Mouse (Mus musculus) limb, embryonic 14.5 days (tissue): ENCODE results near the gene D930048N14Rik. TPM values are rescaled to one million over a fixed set of nuclear protein-coding genes. Genes with fewer than 3 reads are reported as not detected.

Experiments
- ATAC-seq: fragments of 200-750 bp; cut with Nextera tagmentation; 2 replicates; pipeline ENCODE4 v1.8.0; 2017; ENCODE audit warnings: low read depth, moderate number of reproducible peaks, moderate TSS enrichment; ENCODE audit not compliant: low FRiP score
- DNase-seq: peaks from one replicate; pipeline ENCODE4 v3.0.0-alpha.2; 2015; ENCODE audit warnings: low spot score
- H3K27ac ChIP-seq: fragments of 300-500 bp; sonication (generic); replicated peaks from 2 replicates; pipeline ENCODE4 v1.5.1; 2014; ENCODE audit warnings: low read depth, mild to moderate bottlenecking, low read length, moderate library complexity, mixed read lengths
- H3K27me3 ChIP-seq: fragments of 300-500 bp; sonication (generic); 2 replicates; pipeline ENCODE4 v1.6.1; 2014; ENCODE audit warnings: low read length, mixed read lengths; ENCODE audit not compliant: control insufficient read depth, insufficient read depth
- H3K36me3 ChIP-seq: fragments of 300-500 bp; sonication (generic); 2 replicates; pipeline ENCODE4 v1.6.1; 2014; ENCODE audit warnings: mild to moderate bottlenecking, low read length, moderate library complexity, mixed read lengths; ENCODE audit not compliant: control insufficient read depth, insufficient read depth
- H3K4me1 ChIP-seq: fragments of 300-500 bp; sonication (generic); 2 replicates; pipeline ENCODE4 v1.6.1; 2014; ENCODE audit warnings: antibody characterized with exemption, low read length, mixed read lengths; ENCODE audit not compliant: control insufficient read depth, insufficient read depth
- H3K4me2 ChIP-seq: fragments of 300-500 bp; sonication (generic); replicated peaks from 2 replicates; pipeline ENCODE4 v1.6.1; 2014; ENCODE audit warnings: low read depth, mild to moderate bottlenecking, low read length, moderate library complexity; ENCODE audit not compliant: severe bottlenecking
- H3K4me3 ChIP-seq: fragments of 300-500 bp; sonication (generic); replicated peaks from 2 replicates; pipeline ENCODE4 v1.5.1; 2014; ENCODE audit warnings: low read length
- H3K9ac ChIP-seq: fragments of 300-500 bp; sonication (generic); 2 replicates; pipeline ENCODE4 v1.6.1; 2014; ENCODE audit warnings: mild to moderate bottlenecking, low read depth, low read length, moderate library complexity; ENCODE audit not compliant: severe bottlenecking
- H3K9me3 ChIP-seq: fragments of 300-500 bp; sonication (generic); 2 replicates; pipeline ENCODE4 v1.6.1; 2016; ENCODE audit warnings: low read length; ENCODE audit not compliant: control insufficient read depth
- POLR2A ChIP-seq: fragments of 200-500 bp; IDR thresholded peaks from 2 replicates; pipeline ENCODE4 v1.8.0; 2012; ENCODE audit warnings: inconsistent platforms, mild to moderate bottlenecking, moderate library complexity, borderline replicate concordance; ENCODE audit not compliant: insufficient read depth, insufficient read length; ENCODE audit errors: extremely low read depth
- WGBS: fragments of 180-500 bp; shearing (Covaris S2); extraction: QIAGEN DNeasy Blood & Tissue Kit; methylation state at CpG from one replicate; pipeline ENCODE4 v1.1.7; 2014; 5-methylcytosine and 5-hydroxymethylcytosine counted together
- polyA plus RNA-seq, 2 experiments: library from polyadenylated mRNA; depleted of rRNA in 1 of 2; stranded (reverse) in 1 of 2; unstranded in 1 of 2; fragments of >200 nt; fragmentation: Nextera tagmentation in 1 of 2; extraction: Ambion mirVana in 1 of 2; gene quantifications; 2 replicates each; pipeline versions ENCODE4 v1.2.1 to v1.2.3; 2012 to 2014

D930048N14Rik gene
- polyA plus RNA-seq, 2 experiments = 4.5 to 13.0 TPM

DNA sequence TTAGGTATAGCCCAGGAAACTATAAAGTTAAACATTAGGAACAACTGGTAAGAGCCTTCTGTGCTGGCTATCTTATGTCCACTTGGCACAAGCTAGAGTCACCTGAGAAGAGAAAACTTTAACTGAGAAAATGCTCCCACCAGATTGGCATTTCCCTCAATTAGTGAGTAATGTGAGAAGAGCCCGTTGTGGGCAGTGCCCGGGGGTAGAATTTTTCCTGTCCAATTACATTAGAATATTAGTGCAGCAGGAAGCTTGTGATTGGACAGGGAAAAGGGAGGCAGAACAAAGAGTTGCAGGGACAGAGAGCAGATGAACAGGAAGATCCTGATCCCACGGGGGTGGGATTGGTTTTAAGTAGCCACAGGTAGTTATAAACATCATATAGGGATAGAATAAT, 52.1 kb downstream of the D930048N14Rik start:
- WGBS = 52% methylated on average over 3 of the region's 3 CpGs
- no peaks in the 10 kb centered on the region for H3K4me1 ChIP-seq
- DNase-seq (no peak), ATAC-seq (no peak)
- no peak for TF ChIP-seq POLR2A
- H3K4me2 ChIP-seq = no peak overlapping the region
- no peak overlapping the region for H3K9ac ChIP-seq
- no peak overlapping the region for H3K4me3 ChIP-seq
- peaks cover 86% of the 10 kb centered on the region for H3K36me3 ChIP-seq
- no peak overlapping the region for H3K27ac ChIP-seq
- H3K27me3 ChIP-seq = no peaks in the 10 kb centered on the region
- H3K9me3 ChIP-seq = no peaks in the 10 kb centered on the region

DNA sequence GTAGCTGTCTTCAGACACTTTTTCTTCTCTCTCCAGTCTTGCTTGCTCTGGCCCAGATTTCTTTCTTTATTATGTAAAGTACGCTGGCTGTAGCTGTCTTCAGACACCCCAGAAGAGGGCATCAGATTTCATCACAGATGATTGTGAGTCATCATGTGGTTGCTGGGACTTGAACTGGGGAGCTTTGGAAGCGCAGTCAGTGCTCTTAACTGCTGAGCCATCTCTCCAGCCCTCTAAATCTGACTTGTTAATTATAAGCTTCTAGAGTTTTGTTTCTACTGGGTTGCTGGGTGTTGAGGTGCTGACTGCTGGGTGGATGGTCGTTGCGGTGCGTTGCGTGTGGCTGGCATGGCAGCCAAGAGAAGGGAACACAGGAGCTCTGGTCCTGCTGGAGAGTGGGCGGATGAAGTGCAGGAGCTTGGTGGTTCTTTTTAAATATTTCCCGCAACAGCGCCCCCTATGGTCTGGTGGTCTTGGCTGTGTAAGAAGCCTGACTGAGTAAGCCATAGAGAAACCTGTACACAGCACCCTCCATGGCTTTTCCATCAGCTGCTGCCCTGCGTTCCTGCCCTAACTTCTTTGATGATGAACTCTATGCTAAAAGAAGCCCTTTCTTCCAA, 52.7 kb downstream of the D930048N14Rik start:
- no peak overlapping the region for H3K27ac ChIP-seq
- 72% methylated on average over 10 of the region's 10 CpGs for WGBS
- ATAC-seq (no peak), DNase-seq (peak; percentile 9)
- H3K36me3 ChIP-seq = peaks cover 86% of the 10 kb centered on the region
- H3K27me3 ChIP-seq = no peaks in the 10 kb centered on the region
- no peaks in the 10 kb centered on the region for H3K9me3 ChIP-seq
- no peak for TF ChIP-seq POLR2A
- H3K4me1 ChIP-seq = no peaks in the 10 kb centered on the region
- H3K9ac ChIP-seq = no peak overlapping the region
- no peak overlapping the region for H3K4me2 ChIP-seq
- no peak overlapping the region for H3K4me3 ChIP-seq

DNA sequence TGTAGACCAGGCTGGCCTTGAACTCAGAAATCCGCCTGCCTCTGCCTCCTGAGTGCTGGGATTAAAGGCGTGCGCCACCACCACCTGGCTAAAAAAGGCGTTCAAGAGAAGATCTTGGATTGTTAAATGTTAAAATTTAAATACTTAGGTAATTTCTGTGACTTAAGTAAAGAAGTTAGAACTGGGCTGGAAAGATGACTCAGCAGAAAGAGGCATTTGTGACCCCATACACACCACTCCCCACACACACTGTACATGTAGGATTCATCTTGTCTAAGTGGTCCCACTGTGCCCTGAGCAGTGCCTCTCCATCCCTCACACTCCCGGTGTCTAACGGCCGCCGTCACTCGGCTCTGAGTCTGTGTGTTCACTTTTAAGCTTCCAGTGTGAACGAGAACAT, 55.7 kb downstream of the D930048N14Rik start:
- H3K27me3 ChIP-seq = no peaks in the 10 kb centered on the region

DNA sequence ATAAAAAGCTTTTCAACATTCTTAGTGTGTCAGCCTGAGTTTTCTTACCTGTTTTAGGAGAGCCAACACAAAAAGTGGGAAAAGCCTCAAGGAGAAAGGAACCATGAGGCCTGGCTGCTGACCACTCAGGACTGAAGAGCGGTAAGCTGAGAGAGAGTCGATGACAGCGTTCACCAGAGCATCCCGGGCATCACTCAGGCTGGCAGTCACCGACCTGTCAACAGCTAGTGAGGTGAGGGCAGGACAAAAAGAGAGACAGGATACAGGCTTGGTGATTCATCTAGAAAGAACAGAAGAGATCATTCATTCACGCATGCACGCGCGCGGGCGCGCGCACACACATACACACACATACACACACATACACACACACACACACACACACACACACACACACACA, 56.3 kb downstream of the D930048N14Rik start:
- TF ChIP-seq POLR2A = no peak
- no peak overlapping the region for H3K4me3 ChIP-seq
- no peak overlapping the region for H3K27ac ChIP-seq
- H3K4me2 ChIP-seq = no peak overlapping the region
- H3K36me3 ChIP-seq = peaks cover 83% of the 10 kb centered on the region
- no peaks in the 10 kb centered on the region for H3K4me1 ChIP-seq
- no peak for DNase-seq
- no peaks in the 10 kb centered on the region for H3K27me3 ChIP-seq
- no peak for ATAC-seq
- 98% methylated on average over 13 of the region's 13 CpGs for WGBS
- no peak overlapping the region for H3K9ac ChIP-seq
- no peaks in the 10 kb centered on the region for H3K9me3 ChIP-seq

More for the DNA sequence above, 55.7 kb downstream of the D930048N14Rik start:
- H3K4me2 ChIP-seq = no peak overlapping the region
- 95% methylated on average over 10 of the region's 10 CpGs for WGBS
- no peaks in the 10 kb centered on the region for H3K9me3 ChIP-seq
- no peak overlapping the region for H3K27ac ChIP-seq
- no peaks in the 10 kb centered on the region for H3K4me1 ChIP-seq
- no peak overlapping the region for H3K9ac ChIP-seq
- no peak for TF ChIP-seq POLR2A
- H3K36me3 ChIP-seq = peaks cover 82% of the 10 kb centered on the region
- H3K4me3 ChIP-seq = no peak overlapping the region
- ATAC-seq (no peak), DNase-seq (no peak)

Other genes starting within 250 kb of the D930048N14Rik start
- gene Phykpl, start 66.2 kb upstream of the D930048N14Rik start, polyA plus RNA-seq (2012; rRNA removed) = 20.5 and 21.5 TPM in 2 replicates
- gene Phykpl, start 66.2 kb upstream of the D930048N14Rik start, polyA plus RNA-seq (2014; fragmentation: Nextera tagmentation; extraction: Ambion mirVana) = 16.7 and 17.7 TPM in 2 replicates
- gene Hnrnpab, start 44.1 kb upstream of the D930048N14Rik start, polyA plus RNA-seq (2012; rRNA removed) = 465 and 516 TPM in 2 replicates
- gene Hnrnpab, start 44.1 kb upstream of the D930048N14Rik start, polyA plus RNA-seq (2014; fragmentation: Nextera tagmentation; extraction: Ambion mirVana) = 480 and 522 TPM in 2 replicates
- gene Nhp2, start 31.2 kb upstream of the D930048N14Rik start, polyA plus RNA-seq (2012; rRNA removed) = 77.9 and 89.0 TPM in 2 replicates
- 165 and 176 TPM in 2 replicates for gene Nhp2, start 31.2 kb upstream of the D930048N14Rik start, polyA plus RNA-seq (2014; fragmentation: Nextera tagmentation; extraction: Ambion mirVana)
- gene Rmnd5b, start 15.1 kb upstream of the D930048N14Rik start, polyA plus RNA-seq (2012; rRNA removed) = 49.3 and 57.9 TPM in 2 replicates
- gene Rmnd5b, start 15.1 kb upstream of the D930048N14Rik start, polyA plus RNA-seq (2014; fragmentation: Nextera tagmentation; extraction: Ambion mirVana) = 57.4 and 59.7 TPM in 2 replicates
- gene N4bp3, start 112 bp upstream of the D930048N14Rik start, polyA plus RNA-seq (2012; rRNA removed) = 22.9 and 27.2 TPM in 2 replicates
- gene N4bp3, start 112 bp upstream of the D930048N14Rik start, polyA plus RNA-seq (2014; fragmentation: Nextera tagmentation; extraction: Ambion mirVana) = 28.4 and 33.1 TPM in 2 replicates
- gene 0610009B22Rik, start 37.9 kb downstream of the D930048N14Rik start, polyA plus RNA-seq (2012; rRNA removed) = 39.4 and 46.7 TPM in 2 replicates
- gene 0610009B22Rik, start 37.9 kb downstream of the D930048N14Rik start, polyA plus RNA-seq (2014; fragmentation: Nextera tagmentation; extraction: Ambion mirVana) = 74.6 and 81.9 TPM in 2 replicates
- 15.2 and 19.4 TPM in 2 replicates for gene Sec24a, start 112.7 kb downstream of the D930048N14Rik start, polyA plus RNA-seq (2012; rRNA removed)
- 18.0 and 18.5 TPM in 2 replicates for gene Sec24a, start 112.7 kb downstream of the D930048N14Rik start, polyA plus RNA-seq (2014; fragmentation: Nextera tagmentation; extraction: Ambion mirVana)
- gene Sar1b, start 112.7 kb downstream of the D930048N14Rik start, polyA plus RNA-seq (2012; rRNA removed) = 54.7 and 55.1 TPM in 2 replicates
- 98.2 and 117 TPM in 2 replicates for gene Sar1b, start 112.7 kb downstream of the D930048N14Rik start, polyA plus RNA-seq (2014; fragmentation: Nextera tagmentation; extraction: Ambion mirVana)
- gene Jade2, start 206.7 kb downstream of the D930048N14Rik start, polyA plus RNA-seq (2012; rRNA removed) = 5.2 and 5.7 TPM in 2 replicates
- 1.7 and 1.8 TPM in 2 replicates for gene Jade2, start 206.7 kb downstream of the D930048N14Rik start, polyA plus RNA-seq (2014; fragmentation: Nextera tagmentation; extraction: Ambion mirVana)